ENCODE assay signal across 8 mouse cellular contexts in genomic region chr6:129181249-129181648, GRCm38 (mm10). TPM values are rescaled to one million over a fixed set of nuclear protein-coding genes. Genes with fewer than 3 reads are reported as not detected.
DNase-seq lines count a peak whose midpoint lies in the region; ATAC-seq lines count a peak whose summit lies in the region.

No protein-coding gene starts in this region.

- DNase-seq in lung, postnatal 10 days: no peak
- no peak for DNase-seq in forebrain, embryonic 11.5 days (ENCODE audit: low spot score)
- DNase-seq in limb, embryonic 10.5 days (ENCODE audit: low spot score): no peak
- DNase-seq in urinary bladder, postnatal 36 days (ENCODE audit: low spot score in 2 of 2): no peak
- no peak for DNase-seq in adrenal gland, adult 8-10 months

- no peaks in the 10 kb centered on the region for H3K27me3 ChIP-seq in lung, embryonic 15.5 days
- H3K27me3 ChIP-seq in forebrain, embryonic 11.5 days (ENCODE audit: control insufficient read depth, insufficient read depth, low read length): no peaks in the 10 kb centered on the region
- no peaks in the 10 kb centered on the region for H3K27me3 ChIP-seq in limb, embryonic 10.5 days (ENCODE audit: low read depth, poor library complexity, severe bottlenecking)
- no peaks in the 10 kb centered on the region for H3K27me3 ChIP-seq in neural tube, embryonic 13.5 days

- peak overlapping the region; percentile 99 for H3K27ac ChIP-seq in lung, embryonic 15.5 days
- H3K27ac ChIP-seq in forebrain, embryonic 11.5 days (ENCODE audit: low read depth, low read length): peak overlapping the region; percentile 79
- H3K27ac ChIP-seq in limb, embryonic 10.5 days: peak overlapping the region; percentile 79
- H3K27ac ChIP-seq in neural tube, embryonic 13.5 days (replicated peaks): peak overlapping the region; percentile 61

- H3K4me1 ChIP-seq in lung, embryonic 15.5 days: peaks cover 14% of the 10 kb centered on the region; the same call in 1 of the 2 replicates
- no peaks in the 10 kb centered on the region for H3K4me1 ChIP-seq in forebrain, embryonic 11.5 days (replicated peaks; ENCODE audit: control insufficient read depth, insufficient read depth, low read length)
- 0 out of 2 replicates have a peak, but pooled peaks cover 5% of the 10 kb centered on the region for H3K4me1 ChIP-seq in limb, embryonic 10.5 days
- peaks cover 3% of the 10 kb centered on the region; the same call in 1 of the 2 replicates for H3K4me1 ChIP-seq in neural tube, embryonic 13.5 days (replicated peaks)

- ATAC-seq in lung, embryonic 15.5 days (ENCODE audit: borderline replicate concordance, extremely low read depth, low FRiP score, low TSS enrichment): no peak
- ATAC-seq in forebrain, embryonic 11.5 days (replicated peaks; ENCODE audit: low FRiP score): no peak
- no peak for ATAC-seq in neural tube, embryonic 13.5 days (ENCODE audit: low read depth)
- no peak for ATAC-seq in megakaryocyte progenitor cell, adult 5-6 weeks (replicated peaks; ENCODE audit: poor library complexity)

- peak overlapping the region; percentile 55 for H3K4me3 ChIP-seq in lung, embryonic 15.5 days
- H3K4me3 ChIP-seq in forebrain, embryonic 11.5 days (ENCODE audit: low read depth, low read length): peak overlapping the region; percentile 21; the same call in 1 of the 2 replicates
- peak overlapping the region; percentile 39 for H3K4me3 ChIP-seq in limb, embryonic 10.5 days
- peak overlapping the region; percentile 32 for H3K4me3 ChIP-seq in neural tube, embryonic 13.5 days

- no peaks in the 10 kb centered on the region for H3K9me3 ChIP-seq in lung, embryonic 15.5 days
- no peaks in the 10 kb centered on the region for H3K9me3 ChIP-seq in forebrain, embryonic 11.5 days (ENCODE audit: control insufficient read depth, low read length)
- no peaks in the 10 kb centered on the region for H3K9me3 ChIP-seq in limb, embryonic 10.5 days (replicated peaks)
- no peaks in the 10 kb centered on the region for H3K9me3 ChIP-seq in neural tube, embryonic 13.5 days

- 0% methylated on average over 1 of the region's 1 CpGs for WGBS in lung, embryonic 15.5 days
- 0% methylated on average over 1 of the region's 1 CpGs for WGBS in forebrain, embryonic 11.5 days
- WGBS in limb, embryonic 10.5 days: 25% methylated on average over 1 of the region's 1 CpGs
- WGBS in neural tube, embryonic 13.5 days: 18% methylated on average over 1 of the region's 1 CpGs

- H3K9ac ChIP-seq in lung, embryonic 15.5 days: peak overlapping the region; percentile 73
- H3K9ac ChIP-seq in forebrain, embryonic 11.5 days (ENCODE audit: low read length): peak overlapping the region; percentile 35; the same call in 1 of the 2 replicates
- peak overlapping the region; percentile 46; the same call in 1 of the 2 replicates for H3K9ac ChIP-seq in neural tube, embryonic 13.5 days

- peak overlapping the region; percentile 50 for H3K4me2 ChIP-seq in lung, embryonic 15.5 days
- H3K4me2 ChIP-seq in forebrain, embryonic 11.5 days (ENCODE audit: low read depth, low read length, severe bottlenecking): peak overlapping the region; percentile 43; the same call in 1 of the 2 replicates
- peak overlapping the region; percentile 51 for H3K4me2 ChIP-seq in neural tube, embryonic 13.5 days

- H3K36me3 ChIP-seq in lung, embryonic 15.5 days: peaks cover 28% of the 10 kb centered on the region
- no peaks in the 10 kb centered on the region for H3K36me3 ChIP-seq in forebrain, embryonic 11.5 days (ENCODE audit: control insufficient read depth, insufficient read depth, low read length)
- H3K36me3 ChIP-seq in limb, embryonic 10.5 days: no peaks in the 10 kb centered on the region
- H3K36me3 ChIP-seq in neural tube, embryonic 13.5 days: no peaks in the 10 kb centered on the region

RNA-seq across cellular contexts. Expression of gene Clec2d, which starts 0.8 kb away (rescaled TPM):
- polyA plus RNA-seq in lung, embryonic 15.5 days (2015; fragmentation: Nextera tagmentation; extraction: Ambion mirVana): 1.2 and 1.5 TPM in 2 replicates
- not detected in 2 replicates for polyA plus RNA-seq in forebrain, embryonic 11.5 days (2014; fragmentation: Nextera tagmentation; extraction: Ambion mirVana)
- not detected in 2 replicates for polyA plus RNA-seq in limb, embryonic 10.5 days (2016; fragmentation: Nextera tagmentation; extraction: Ambion mirVana)
- polyA plus RNA-seq in neural tube, embryonic 13.5 days (2015; fragmentation: Nextera tagmentation; extraction: Ambion mirVana): not detected in 2 replicates
- 16.8 and 26.4 TPM in 2 replicates for total RNA-seq in megakaryocyte progenitor cell, adult 5-6 weeks (2015)
- total RNA-seq in megakaryocyte progenitor cell, adult 5-6 weeks (2017): 101 and 118 TPM in 2 replicates
- total RNA-seq in adrenal gland, adult 8-10 months (2022): 10 to 100 TPM; 38.2 to 55.3 (median 41.8) TPM
